Mouse (Mus musculus) forebrain, embryonic 11.5 days (tissue): ENCODE results near the gene Armc2. TPM values are rescaled to one million over a fixed set of nuclear protein-coding genes. Genes with fewer than 3 reads are reported as not detected.
A peak's percentile ranks its signal among the peaks of the same experiment; 100 is the strongest.

ENCODE experiments used
- ATAC-seq: fragments of 200-750 bp; cut with Nextera tagmentation; replicated peaks from 2 replicates; pipeline ENCODE4 v1.8.0; 2017; ENCODE audit warnings: moderate TSS enrichment; ENCODE audit not compliant: low FRiP score
- DNase-seq: peaks from one replicate; pipeline ENCODE4 v3.0.0-alpha.2; 2017; ENCODE audit warnings: low spot score
- H3K27ac ChIP-seq: fragments of 300-500 bp; sonication (generic); 2 replicates; pipeline ENCODE4 v1.5.1; 2014; ENCODE audit warnings: low read depth, low read length
- H3K27me3 ChIP-seq: fragments of 300-500 bp; sonication (generic); 2 replicates; pipeline ENCODE4 v1.6.1; 2014; ENCODE audit warnings: mild to moderate bottlenecking, low read length, mixed read lengths; ENCODE audit not compliant: control insufficient read depth, insufficient read depth
- H3K36me3 ChIP-seq: fragments of 300-500 bp; sonication (generic); 2 replicates; pipeline ENCODE4 v1.6.1; 2014; ENCODE audit warnings: mild to moderate bottlenecking, low read length, moderate library complexity, mixed read lengths; ENCODE audit not compliant: control insufficient read depth, insufficient read depth
- H3K4me1 ChIP-seq: fragments of 300-500 bp; sonication (generic); replicated peaks from 2 replicates; pipeline ENCODE4 v1.6.1; 2014; ENCODE audit warnings: low read length, mixed read lengths; ENCODE audit not compliant: control insufficient read depth, insufficient read depth
- H3K4me2 ChIP-seq: fragments of 300-500 bp; sonication (generic); 2 replicates; pipeline ENCODE4 v1.6.1; 2014; ENCODE audit warnings: low read depth, mild to moderate bottlenecking, low read length, moderate library complexity, mixed read lengths; ENCODE audit not compliant: severe bottlenecking
- H3K4me3 ChIP-seq: fragments of 300-500 bp; sonication (generic); 2 replicates; pipeline ENCODE4 v1.5.1; 2014; ENCODE audit warnings: low read depth, low read length
- H3K9ac ChIP-seq: fragments of 300-500 bp; sonication (generic); 2 replicates; pipeline ENCODE4 v1.6.1; 2014; ENCODE audit warnings: low read length
- H3K9me3 ChIP-seq: fragments of 300-500 bp; sonication (generic); 2 replicates; pipeline ENCODE4 v1.6.1; 2016; ENCODE audit warnings: low read length, mixed read lengths; ENCODE audit not compliant: control insufficient read depth
- WGBS: fragments of 180-500 bp; shearing (Covaris S2); extraction: QIAGEN DNeasy Blood & Tissue Kit; methylation state at CpG from one replicate; pipeline ENCODE4 v1.1.7; 2014; 5-methylcytosine and 5-hydroxymethylcytosine counted together
- polyA plus RNA-seq: library from polyadenylated mRNA; unstranded; fragments of >200 nt; fragmentation: Nextera tagmentation; extraction: Ambion mirVana; gene quantifications from 2 replicates; pipeline ENCODE4 v1.2.1, GENCODE M21; 2014

Armc2 gene
- polyA plus RNA-seq, 1 experiment from 2014 or later: 4.5 TPM

DNA sequence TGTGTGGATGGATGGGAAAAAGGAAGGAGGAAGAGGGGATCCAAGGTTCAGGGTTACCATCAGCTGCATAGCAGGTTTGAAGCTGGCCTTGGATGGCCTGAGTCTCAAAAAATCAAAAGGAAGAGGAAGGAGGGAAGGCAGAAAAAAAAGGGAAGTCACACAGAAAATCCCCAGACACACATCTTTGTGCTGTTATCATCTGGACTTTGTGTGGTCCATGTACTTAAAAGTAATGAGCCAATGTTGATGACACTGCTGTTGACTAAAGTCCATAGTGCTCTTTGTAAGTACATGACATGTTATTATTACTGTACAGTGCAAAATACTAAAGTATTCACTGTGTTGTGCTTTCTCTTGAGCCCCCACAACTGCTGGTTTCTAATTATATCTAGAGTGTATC, 121.8 kb downstream of the Armc2 start:
- ATAC-seq: no peak
- H3K4me1 ChIP-seq: no peaks in the 10 kb centered on the region
- no peaks in the 10 kb centered on the region for H3K9me3 ChIP-seq
- H3K9ac ChIP-seq: no peak overlapping the region
- no peak overlapping the region for H3K4me2 ChIP-seq
- no peaks in the 10 kb centered on the region for H3K36me3 ChIP-seq
- no peak overlapping the region for H3K27ac ChIP-seq
- H3K27me3 ChIP-seq: no peaks in the 10 kb centered on the region
- no peak overlapping the region for H3K4me3 ChIP-seq
- DNase-seq: no peak

DNA sequence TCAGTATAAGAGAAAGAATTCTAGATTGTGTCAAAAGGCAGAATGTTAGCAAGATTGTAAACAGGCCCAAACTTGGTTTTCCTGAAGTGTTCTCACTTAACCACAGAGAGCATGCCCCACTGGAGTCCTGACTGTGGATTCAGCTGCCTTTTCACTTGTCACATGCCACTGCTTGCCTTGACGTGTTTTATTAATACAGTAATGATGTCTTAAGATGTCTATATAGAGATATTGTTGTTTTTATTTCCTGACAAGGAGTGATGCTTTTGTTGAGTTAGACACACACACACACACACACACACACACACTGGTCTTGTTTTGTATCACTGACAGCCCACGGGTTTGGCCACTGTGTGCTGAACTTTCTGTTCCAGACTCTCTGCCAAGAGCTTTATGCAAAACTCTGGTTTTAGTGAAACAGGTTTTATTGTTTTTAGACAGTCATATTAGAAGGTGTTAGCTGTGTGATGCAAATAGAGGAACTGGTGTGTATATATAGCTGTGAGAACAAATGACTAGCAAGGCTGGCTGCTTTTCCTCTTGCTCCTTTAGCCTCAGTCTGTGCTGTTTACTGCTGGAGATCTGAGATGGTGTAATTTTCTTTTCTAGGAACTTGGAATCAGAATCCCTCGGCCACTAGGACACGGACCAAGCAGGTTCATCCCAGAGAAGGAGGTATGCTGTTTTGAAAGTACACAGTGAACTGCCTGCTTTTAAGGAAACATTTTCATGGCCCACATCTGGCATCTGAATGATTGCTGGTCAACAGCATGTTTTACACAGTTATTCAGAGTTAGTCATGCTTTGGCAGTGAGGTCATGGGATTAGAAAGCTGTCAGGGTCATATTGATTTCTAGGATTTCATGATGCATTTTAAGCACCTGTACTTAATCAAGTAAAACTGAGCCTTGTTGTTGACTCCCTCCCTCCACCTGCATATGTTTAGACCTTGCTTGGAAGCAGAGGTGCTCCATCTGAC, 124.5 kb downstream of the Armc2 start:
- no peaks in the 10 kb centered on the region for H3K9me3 ChIP-seq
- no peak for DNase-seq
- ATAC-seq: no peak
- no peaks in the 10 kb centered on the region for H3K27me3 ChIP-seq
- no peaks in the 10 kb centered on the region for H3K4me1 ChIP-seq
- H3K4me2 ChIP-seq: no peak overlapping the region
- WGBS: 66% methylated on average over 4 of the region's 4 CpGs
- H3K4me3 ChIP-seq: no peak overlapping the region
- H3K27ac ChIP-seq: no peak overlapping the region
- H3K9ac ChIP-seq: no peak overlapping the region
- H3K36me3 ChIP-seq: no peaks in the 10 kb centered on the region

DNA sequence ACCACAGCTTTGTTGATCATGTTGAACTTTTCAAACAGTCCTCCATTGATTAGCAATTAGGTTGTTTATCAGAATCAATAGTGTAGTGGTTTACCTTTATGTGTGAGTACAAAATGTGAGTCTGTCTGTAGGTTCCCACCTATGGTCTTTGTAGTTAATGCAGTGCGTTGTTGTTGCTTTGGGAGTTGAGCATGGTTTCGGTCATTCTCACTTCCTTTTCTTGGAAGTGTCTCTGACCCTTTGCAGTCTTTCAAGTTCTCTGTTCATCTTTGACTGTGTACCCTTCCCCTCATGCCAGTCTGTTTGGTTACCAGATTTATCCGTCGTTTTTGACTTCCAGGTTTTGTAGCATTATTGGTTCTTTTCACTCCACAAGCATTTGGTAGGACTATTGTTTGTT, 126.9 kb downstream of the Armc2 start:
- no peak for ATAC-seq
- H3K27ac ChIP-seq: no peak overlapping the region
- 0 out of 2 replicates have a peak, but pooled peaks cover 2% of the 10 kb centered on the region for H3K4me1 ChIP-seq
- DNase-seq: no peak
- 92% methylated on average over 4 of the region's 4 CpGs for WGBS
- H3K9me3 ChIP-seq: no peaks in the 10 kb centered on the region
- H3K9ac ChIP-seq: no peak overlapping the region
- H3K27me3 ChIP-seq: no peaks in the 10 kb centered on the region
- no peak overlapping the region for H3K4me3 ChIP-seq
- H3K4me2 ChIP-seq: no peak overlapping the region
- no peaks in the 10 kb centered on the region for H3K36me3 ChIP-seq

GRCm38 (mm10) chr10:41890537-41890936, 127.7 kb downstream of the Armc2 start:
- H3K9me3 ChIP-seq: no peaks in the 10 kb centered on the region
- H3K36me3 ChIP-seq: no peaks in the 10 kb centered on the region
- H3K9ac ChIP-seq: no peak overlapping the region
- no peak overlapping the region for H3K4me3 ChIP-seq
- 0 out of 2 replicates have a peak, but pooled peaks cover 2% of the 10 kb centered on the region for H3K4me1 ChIP-seq
- no peak overlapping the region for H3K27ac ChIP-seq
- DNase-seq (no peak), ATAC-seq (no peak)
- no peak overlapping the region for H3K4me2 ChIP-seq
- no peaks in the 10 kb centered on the region for H3K27me3 ChIP-seq

- 0 out of 2 replicates have a peak, but pooled peaks cover 2% of the 10 kb centered on the region for H3K4me1 ChIP-seq
- no peak overlapping the region for H3K4me3 ChIP-seq
- no peak overlapping the region for H3K4me2 ChIP-seq
- H3K9ac ChIP-seq: no peak overlapping the region
- H3K36me3 ChIP-seq: no peaks in the 10 kb centered on the region
- ATAC-seq (no peak), DNase-seq (no peak)
- WGBS: 70% methylated on average over 5 of the region's 5 CpGs
- H3K27ac ChIP-seq: no peak overlapping the region
- no peaks in the 10 kb centered on the region for H3K27me3 ChIP-seq
- H3K9me3 ChIP-seq: no peaks in the 10 kb centered on the region
Measured at GRCm38 (mm10) chr10:41889566-41889965, 128.7 kb downstream of the Armc2 start.

DNA sequence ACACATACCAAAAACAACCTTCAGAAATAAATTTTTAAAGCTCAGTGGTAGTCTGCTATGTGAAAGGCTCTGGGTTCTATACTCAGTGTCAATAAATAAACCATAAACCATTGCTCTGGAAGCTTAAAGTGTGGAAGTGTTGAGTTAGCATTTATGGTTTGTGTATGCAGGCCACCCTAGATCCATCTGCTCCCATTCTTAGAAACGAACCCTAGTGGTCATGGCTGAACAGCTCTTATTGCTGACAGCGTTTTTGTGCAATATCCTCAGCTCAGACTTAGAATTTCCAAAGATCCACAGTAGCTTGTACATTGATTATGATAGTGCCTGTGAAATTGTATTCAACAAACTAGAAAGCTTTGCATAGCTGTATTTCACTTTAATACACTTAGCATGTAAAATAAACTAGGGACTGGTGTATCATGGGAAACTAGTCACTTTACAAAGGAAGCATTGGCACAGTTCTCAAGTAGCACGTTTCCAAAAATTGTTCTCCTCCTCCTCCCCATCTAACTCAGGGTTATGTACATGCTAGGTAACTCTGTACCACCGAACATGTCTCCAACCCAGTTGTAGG, 129.8 kb downstream of the Armc2 start:
- 62% methylated on average over 4 of the region's 4 CpGs for WGBS
- no peaks in the 10 kb centered on the region for H3K36me3 ChIP-seq
- H3K27me3 ChIP-seq: no peaks in the 10 kb centered on the region
- no peak overlapping the region for H3K9ac ChIP-seq
- H3K4me2 ChIP-seq: no peak overlapping the region; the same call in 1 of the 2 replicates
- H3K4me3 ChIP-seq: no peak overlapping the region; the same call in 1 of the 2 replicates
- DNase-seq: no peak
- no peaks in the 10 kb centered on the region for H3K9me3 ChIP-seq
- ATAC-seq: no peak
- 0 out of 2 replicates have a peak, but pooled peaks cover 2% of the 10 kb centered on the region for H3K4me1 ChIP-seq
- H3K27ac ChIP-seq: no peak overlapping the region

GRCm38 (mm10) chr10:41887080-41887821, 131.0 kb downstream of the Armc2 start:
- WGBS: 1% methylated on average over 63 of the region's 65 CpGs
- H3K27ac ChIP-seq: peak overlapping the region; percentile 79
- H3K4me3 ChIP-seq: peak overlapping the region; percentile 51
- H3K27me3 ChIP-seq: no peaks in the 10 kb centered on the region
- no peaks in the 10 kb centered on the region for H3K36me3 ChIP-seq
- DNase-seq: peak; percentile 99
- H3K9ac ChIP-seq: peak overlapping the region; percentile 74
- 0 out of 2 replicates have a peak, but pooled peaks cover 2% of the 10 kb centered on the region for H3K4me1 ChIP-seq
- no peaks in the 10 kb centered on the region for H3K9me3 ChIP-seq
- peak; percentile 98 for ATAC-seq
- H3K4me2 ChIP-seq: peak overlapping the region; percentile 83

- no peaks in the 10 kb centered on the region for H3K27me3 ChIP-seq
Measured at GRCm38 (mm10) chr10:41883741-41884575, 134.3 kb downstream of the Armc2 start.

More at GRCm38 (mm10) chr10:41883741-41884575, 134.3 kb downstream of the Armc2 start:
- no peak for ATAC-seq
- Histone ChIP-seq H3K4me2 (no peak overlapping the region), H3K36me3 (no peaks in the 10 kb centered on the region), H3K9ac (no peak overlapping the region), H3K4me1 (0 out of 2 replicates have a peak, but pooled peaks cover 7% of the 10 kb centered on the region), H3K4me3 (no peak overlapping the region), H3K27ac (no peak overlapping the region), H3K9me3 (no peaks in the 10 kb centered on the region)
- 64% methylated on average over 8 of the region's 8 CpGs for WGBS
- no peak for DNase-seq
